ENCODE assay signal across 23 mouse cellular contexts in genomic region chr14:30367074-30367473, GRCm38 (mm10).
"Had no signal": no experiment of that assay in that cellular context is flagged by ENCODE, and none has a peak within 500 bp of the region (broad histone marks: within the 10 kb centered on the region; RNA-seq: fewer than 3 reads in every experiment).

No protein-coding gene starts in this region.

- H3K4me2 ChIP-seq: limb, embryonic 13.5 days; liver, embryonic 12.5 days; liver, embryonic 15.5 days; lung, embryonic 15.5 days; midbrain, embryonic 13.5 days; neural tube, embryonic 13.5 days; stomach, embryonic 15.5 days had no signal

- H3K4me3 ChIP-seq: limb, embryonic 13.5 days; liver, embryonic 12.5 days; liver, embryonic 15.5 days; lung, embryonic 15.5 days; megakaryocyte, embryonic 14.5 days; midbrain, embryonic 10.5 days; midbrain, embryonic 13.5 days; myocyte; neural tube, embryonic 13.5 days; stomach, embryonic 15.5 days had no signal

- H3K36me3 ChIP-seq: limb, embryonic 13.5 days; liver, embryonic 12.5 days; liver, embryonic 15.5 days; lung, embryonic 15.5 days; midbrain, embryonic 10.5 days; midbrain, embryonic 13.5 days; neural tube, embryonic 13.5 days; stomach, embryonic 15.5 days had no signal

- ATAC-seq: liver, embryonic 12.5 days; midbrain, embryonic 13.5 days; midbrain, embryonic 16.5 days had no signal

- H3K9ac ChIP-seq: limb, embryonic 13.5 days; liver, embryonic 12.5 days; liver, embryonic 15.5 days; lung, embryonic 15.5 days; midbrain, embryonic 13.5 days; neural tube, embryonic 13.5 days; stomach, embryonic 15.5 days had no signal

- DNase-seq: kidney, postnatal 14 days; kidney, postnatal 4 days; left cerebral cortex, postnatal 4 days; liver; lung, adult 18-20 months; lung, postnatal 10 days; lung, postnatal 36 days; retina, postnatal 1 day; right cerebral cortex, postnatal 25 days; spleen, adult 18-20 months; thymus, adult 18-20 months; thymus, postnatal 36 days had no signal

- H3K9me3 ChIP-seq: limb, embryonic 13.5 days; liver, embryonic 12.5 days; liver, embryonic 15.5 days; lung, embryonic 15.5 days; megakaryocyte, embryonic 14.5 days; midbrain, embryonic 10.5 days; midbrain, embryonic 13.5 days; neural tube, embryonic 13.5 days; stomach, embryonic 15.5 days had no signal

- H3K4me1 ChIP-seq: limb, embryonic 13.5 days; liver, embryonic 12.5 days; liver, embryonic 15.5 days; megakaryocyte, embryonic 14.5 days; midbrain, embryonic 10.5 days; midbrain, embryonic 13.5 days; neural tube, embryonic 13.5 days; stomach, embryonic 15.5 days had no signal

- H3K27me3 ChIP-seq: limb, embryonic 13.5 days; liver, embryonic 15.5 days; lung, embryonic 15.5 days; midbrain, embryonic 13.5 days; neural tube, embryonic 13.5 days; stomach, embryonic 15.5 days had no signal

- H3K27ac ChIP-seq: limb, embryonic 13.5 days; liver, embryonic 12.5 days; liver, embryonic 15.5 days; lung, embryonic 15.5 days; midbrain, embryonic 10.5 days; midbrain, embryonic 13.5 days; neural tube, embryonic 13.5 days; stomach, embryonic 15.5 days had no signal
